Mouse (Mus musculus): ENCODE results near the gene Orai2.
A peak's percentile ranks its signal among the peaks of the same experiment; 100 is the strongest.
"Not testable (repeated sequence)": the region's sequence is repeated elsewhere in the genome, so short reads cannot be mapped to it uniquely, and the experiment has no call there.

Orai2 gene

DNA sequence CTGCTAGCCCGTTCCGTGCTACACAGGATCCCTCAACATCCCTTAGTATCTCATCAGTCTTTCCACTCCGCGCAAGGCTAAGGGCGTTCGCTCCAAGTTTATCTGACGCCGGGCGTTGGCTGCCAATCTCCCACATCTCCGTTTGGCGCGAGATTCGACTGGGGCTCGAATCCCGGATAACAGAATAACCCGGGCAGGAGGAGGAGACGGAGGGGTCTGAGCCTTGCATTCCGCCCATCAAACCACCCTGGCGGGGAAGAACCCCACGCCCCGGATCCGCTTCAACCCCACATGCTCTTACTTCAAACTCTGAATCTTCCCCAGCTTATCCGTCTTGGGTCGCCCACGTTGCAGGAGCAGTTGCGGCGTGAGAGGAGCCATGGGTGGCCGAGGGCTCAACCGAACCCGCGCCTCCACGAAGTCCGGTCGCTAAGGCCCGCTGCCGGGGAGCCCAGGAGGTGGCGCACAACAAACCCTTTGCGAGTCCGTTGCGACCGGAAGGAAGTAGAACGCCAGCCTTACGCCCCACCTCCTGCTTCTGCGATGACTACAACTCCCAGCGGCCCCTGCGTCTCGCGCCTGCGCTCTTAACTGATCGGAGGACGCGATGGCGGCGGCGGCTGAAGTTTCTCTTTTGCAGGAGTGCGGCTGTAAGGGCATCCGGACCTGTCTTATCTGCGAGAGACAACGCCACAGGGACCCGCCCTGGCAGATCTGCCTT is 34.8 kb downstream of the Orai2 start, which contains the start of the genes Lrwd1 and Alkbh4:
Gene Lrwd1, minus strand, starts transcription at position 504 of the 721 bp plus-strand sequence.
Gene Alkbh4, plus strand, starts transcription at position 576 of the 721 bp plus-strand sequence.
- peak; percentile 98 for DNase-seq (ENCODE audit: low read depth)

DNA sequence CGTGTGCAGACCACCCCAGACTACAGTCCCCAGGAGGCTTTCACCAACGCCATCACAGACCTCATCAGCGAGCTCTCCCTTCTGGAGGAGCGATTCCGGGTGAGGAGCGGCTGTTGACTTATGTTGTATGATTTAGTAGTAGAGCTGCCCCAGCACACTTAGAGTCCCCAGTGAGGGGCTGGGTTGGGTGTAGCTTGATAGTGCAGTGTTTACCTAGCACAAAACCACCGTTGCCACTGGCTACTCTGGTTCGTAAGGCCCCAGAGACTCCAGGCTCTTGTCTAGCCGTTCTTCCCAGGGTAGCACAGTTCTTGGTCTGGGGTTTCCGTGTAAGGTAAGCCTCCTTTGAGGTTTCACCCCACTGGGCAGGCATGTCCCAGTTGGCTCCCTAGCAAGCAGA is 48.3 kb downstream of the Orai2 start:
- DNase-seq (ENCODE audit: low read depth): no peak

GRCm38 (mm10) chr5:136116784-136117112 is 53.8 kb downstream of the Orai2 start:
- DNase-seq (ENCODE audit: low read depth): no peak

- peak; percentile 97 for DNase-seq (ENCODE audit: low read depth)
Observed at GRCm38 (mm10) chr5:136115891-136116783, 54.4 kb downstream of the Orai2 start, which contains the start of gene Polr2j. TSS of gene Polr2j (plus strand) at chr5:136116631.

DNA sequence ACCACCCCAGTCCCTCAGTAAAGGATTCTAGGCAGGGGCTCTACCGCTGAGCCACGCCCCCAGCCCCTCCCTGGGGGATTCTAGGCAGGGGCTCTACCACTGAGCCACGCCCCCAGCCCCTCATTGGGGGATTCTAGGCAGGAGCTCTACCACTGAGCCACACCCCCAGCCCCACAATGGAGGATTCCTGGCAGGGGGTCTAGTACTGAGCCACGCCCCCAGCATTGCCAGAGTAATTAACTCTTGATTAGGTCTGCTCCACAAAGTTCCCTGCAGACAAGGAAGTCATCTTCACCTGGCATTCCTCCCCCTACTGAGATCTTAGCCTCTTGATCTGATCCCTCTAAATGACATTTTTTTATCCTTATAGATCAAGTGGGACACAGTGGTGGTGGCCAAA is 57.0 kb downstream of the Orai2 start:
- not testable (repeated sequence) for DNase-seq (ENCODE audit: low read depth)

- peak; percentile 63 for DNase-seq (ENCODE audit: low read depth)
Observed at GRCm38 (mm10) chr5:136109042-136109441, 61.5 kb downstream of the Orai2 start.

- peak; percentile 58 for DNase-seq (ENCODE audit: low read depth)
Observed at GRCm38 (mm10) chr5:136108486-136108885, 62.0 kb downstream of the Orai2 start.

DNA sequence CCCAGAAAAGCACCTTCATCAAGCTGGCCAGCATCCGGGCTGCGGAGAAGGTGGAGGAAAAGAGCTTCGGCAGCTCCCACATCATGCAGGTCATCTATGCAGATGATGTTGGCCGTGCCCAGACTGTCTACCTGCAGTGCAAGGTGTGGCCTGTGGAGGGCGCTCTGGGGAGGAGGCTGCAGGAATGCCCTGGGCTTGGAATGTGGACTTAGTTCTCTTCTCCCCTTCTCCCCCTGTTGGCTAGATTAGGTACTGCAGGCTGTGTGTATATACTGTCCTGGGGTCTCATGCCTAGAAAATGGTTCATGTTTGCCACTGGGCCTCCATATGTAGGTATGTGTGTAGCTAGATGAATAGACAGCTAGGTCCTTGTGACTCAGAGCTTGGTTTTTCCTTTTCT is 66.0 kb downstream of the Orai2 start:
- DNase-seq (ENCODE audit: low read depth): peak; percentile 39

GRCm38 (mm10) chr5:136102099-136102820 is 68.3 kb downstream of the Orai2 start:
- DNase-seq (ENCODE audit: low read depth): no peak

GRCm38 (mm10) chr5:136098536-136098935 is 72.0 kb downstream of the Orai2 start:
- no peak for DNase-seq (ENCODE audit: low read depth)
